Mouse (Mus musculus) neural tube, embryonic 13.5 days (tissue): ENCODE measurements around the gene Ccne1. TPM values are rescaled to one million over a fixed set of nuclear protein-coding genes. Genes with fewer than 3 reads are reported as not detected.

Source experiments
- ATAC-seq: fragments of 200-750 bp; cut with Nextera tagmentation; 2 replicates; pipeline ENCODE4 v1.8.0; 2017; ENCODE audit warnings: low read depth, mild to moderate bottlenecking, moderate TSS enrichment, moderate library complexity
- H3K27ac ChIP-seq: fragments of 300-500 bp; sonication (generic); replicated peaks from 2 replicates; pipeline ENCODE4 v1.5.1; 2015; ENCODE audit warnings: moderate library complexity, mild to moderate bottlenecking, inconsistent platforms
- H3K27me3 ChIP-seq: fragments of 300-500 bp; sonication (generic); 2 replicates; pipeline ENCODE4 v1.6.1; 2015; ENCODE audit warnings: mild to moderate bottlenecking, inconsistent platforms
- H3K36me3 ChIP-seq: fragments of 300-500 bp; sonication (generic); 2 replicates; pipeline ENCODE4 v1.6.1; 2015; ENCODE audit warnings: mild to moderate bottlenecking, inconsistent platforms
- H3K4me1 ChIP-seq: fragments of 300-500 bp; sonication (generic); replicated peaks from 2 replicates; pipeline ENCODE4 v1.6.1; 2015; ENCODE audit warnings: inconsistent platforms
- H3K4me2 ChIP-seq: fragments of 300-500 bp; sonication (generic); 2 replicates; pipeline ENCODE4 v1.6.1; 2015; ENCODE audit warnings: inconsistent platforms, mild to moderate bottlenecking, moderate library complexity
- H3K4me3 ChIP-seq: fragments of 300-500 bp; sonication (generic); 2 replicates; pipeline ENCODE4 v1.5.1; 2015; ENCODE audit warnings: mild to moderate bottlenecking, inconsistent platforms
- H3K9ac ChIP-seq: fragments of 300-500 bp; sonication (generic); 2 replicates; pipeline ENCODE4 v1.6.1; 2015; ENCODE audit warnings: moderate library complexity, mild to moderate bottlenecking, inconsistent platforms
- H3K9me3 ChIP-seq: fragments of 300-500 bp; sonication (generic); 2 replicates; pipeline ENCODE4 v1.6.1; 2016; ENCODE audit warnings: inconsistent platforms
- WGBS: fragments of 180-500 bp; shearing (Covaris S2); methylation state at CpG from one replicate; pipeline ENCODE4 v1.1.7; 2015; 5-methylcytosine and 5-hydroxymethylcytosine counted together
- polyA plus RNA-seq: library from polyadenylated mRNA; unstranded; fragments of >200 nt; fragmentation: Nextera tagmentation; extraction: Ambion mirVana; gene quantifications from 2 replicates; pipeline ENCODE4 v1.2.1, GENCODE M21; 2015

Ccne1 gene
- polyA plus RNA-seq, 1 experiment from 2014 or later: 18.2 TPM

- no peak overlapping the region for H3K27ac ChIP-seq
- WGBS: 83% methylated on average over 7 of the region's 7 CpGs
Observed at GRCm38 (mm10) chr7:38089930-38090675, 17.2 kb downstream of the Ccne1 start.

GRCm38 (mm10) chr7:38088456-38088855 is 18.9 kb downstream of the Ccne1 start:
- H3K36me3 ChIP-seq: no peaks in the 10 kb centered on the region
- ATAC-seq: no peak
- H3K9me3 ChIP-seq: no peaks in the 10 kb centered on the region
- no peak overlapping the region for H3K27ac ChIP-seq
- no peak overlapping the region for H3K9ac ChIP-seq
- H3K27me3 ChIP-seq: peaks cover 24% of the 10 kb centered on the region
- no peak overlapping the region for H3K4me3 ChIP-seq
- H3K4me2 ChIP-seq: no peak overlapping the region
- peaks cover 20% of the 10 kb centered on the region for H3K4me1 ChIP-seq
- 76% methylated on average over 2 of the region's 2 CpGs for WGBS

More at GRCm38 (mm10) chr7:38089930-38090675, 17.2 kb downstream of the Ccne1 start:
- no peak for ATAC-seq
- Histone ChIP-seq H3K4me3 (no peak overlapping the region), H3K9ac (no peak overlapping the region), H3K4me1 (peaks cover 14% of the 10 kb centered on the region), H3K27me3 (peaks cover 24% of the 10 kb centered on the region), H3K36me3 (no peaks in the 10 kb centered on the region), H3K9me3 (no peaks in the 10 kb centered on the region), H3K4me2 (no peak overlapping the region)

GRCm38 (mm10) chr7:38087856-38088255 is 19.5 kb downstream of the Ccne1 start:
- Histone ChIP-seq H3K36me3 (no peaks in the 10 kb centered on the region), H3K9me3 (no peaks in the 10 kb centered on the region), H3K27me3 (peaks cover 24% of the 10 kb centered on the region), H3K4me1 (peaks cover 20% of the 10 kb centered on the region), H3K4me3 (no peak overlapping the region), H3K27ac (no peak overlapping the region), H3K4me2 (no peak overlapping the region), H3K9ac (no peak overlapping the region)
- ATAC-seq: no peak
- 81% methylated on average over 8 of the region's 8 CpGs for WGBS

- no peak overlapping the region for H3K4me2 ChIP-seq
Observed at GRCm38 (mm10) chr7:38086401-38086800, 20.9 kb downstream of the Ccne1 start.

GRCm38 (mm10) chr7:38085573-38086211 is 21.6 kb downstream of the Ccne1 start:
- peaks cover 24% of the 10 kb centered on the region for H3K27me3 ChIP-seq
- H3K4me3 ChIP-seq: peak overlapping the region; percentile 39
- peaks cover 20% of the 10 kb centered on the region for H3K4me1 ChIP-seq
- H3K4me2 ChIP-seq: peak overlapping the region; percentile 75
- 2% methylated on average over 35 of the region's 35 CpGs for WGBS
- H3K36me3 ChIP-seq: no peaks in the 10 kb centered on the region
- peak; percentile 34 for ATAC-seq
- H3K9me3 ChIP-seq: no peaks in the 10 kb centered on the region
- H3K27ac ChIP-seq: no peak overlapping the region
- H3K9ac ChIP-seq: peak overlapping the region; percentile 38; the same call in 1 of the 2 replicates

More at GRCm38 (mm10) chr7:38086401-38086800, 20.9 kb downstream of the Ccne1 start:
- Histone ChIP-seq H3K4me3 (no peak overlapping the region), H3K36me3 (no peaks in the 10 kb centered on the region), H3K9ac (no peak overlapping the region), H3K27ac (no peak overlapping the region), H3K9me3 (no peaks in the 10 kb centered on the region), H3K27me3 (peaks cover 24% of the 10 kb centered on the region), H3K4me1 (peaks cover 20% of the 10 kb centered on the region)
- ATAC-seq: no peak
- 40% methylated on average over 8 of the region's 8 CpGs for WGBS

GRCm38 (mm10) chr7:38084778-38085572 is 22.4 kb downstream of the Ccne1 start:
- peaks cover 24% of the 10 kb centered on the region for H3K27me3 ChIP-seq
- peak; percentile 98 for ATAC-seq
- no peaks in the 10 kb centered on the region for H3K36me3 ChIP-seq
- WGBS: under 1% methylated on average over 60 of the region's 65 CpGs
- H3K9me3 ChIP-seq: no peaks in the 10 kb centered on the region
- peak overlapping the region; percentile 75 for H3K4me2 ChIP-seq
- peak overlapping the region; percentile 39 for H3K4me3 ChIP-seq
- peaks cover 20% of the 10 kb centered on the region for H3K4me1 ChIP-seq
- 0 out of 2 replicates have a peak overlapping the region, but pooled peaks have one; percentile 19 for H3K27ac ChIP-seq
- H3K9ac ChIP-seq: peak overlapping the region; percentile 65

- Histone ChIP-seq H3K36me3 (no peaks in the 10 kb centered on the region), H3K9ac (no peak overlapping the region), H3K4me3 (no peak overlapping the region), H3K27ac (no peak overlapping the region), H3K4me1 (peaks cover 20% of the 10 kb centered on the region), H3K4me2 (no peak overlapping the region), H3K9me3 (no peaks in the 10 kb centered on the region), H3K27me3 (peaks cover 22% of the 10 kb centered on the region)
- no peak for ATAC-seq
Observed at GRCm38 (mm10) chr7:38082971-38083370, 24.4 kb downstream of the Ccne1 start.

GRCm38 (mm10) chr7:38077189-38077588 is 30.1 kb downstream of the Ccne1 start:
- H3K36me3 ChIP-seq: no peaks in the 10 kb centered on the region
- H3K27me3 ChIP-seq: peaks cover 4% of the 10 kb centered on the region; the same call in 1 of the 2 replicates
- WGBS: 58% methylated on average over 7 of the region's 7 CpGs
- no peaks in the 10 kb centered on the region for H3K9me3 ChIP-seq
- H3K4me1 ChIP-seq: peaks cover 15% of the 10 kb centered on the region
- no peak overlapping the region for H3K4me2 ChIP-seq
- no peak for ATAC-seq
- no peak overlapping the region for H3K27ac ChIP-seq
- H3K9ac ChIP-seq: no peak overlapping the region
- H3K4me3 ChIP-seq: no peak overlapping the region

GRCm38 (mm10) chr7:38075487-38075886 is 31.8 kb downstream of the Ccne1 start:
- Histone ChIP-seq H3K4me3 (no peak overlapping the region), H3K9ac (no peak overlapping the region), H3K9me3 (no peaks in the 10 kb centered on the region), H3K27ac (no peak overlapping the region), H3K4me2 (no peak overlapping the region), H3K27me3 (peaks cover 6% of the 10 kb centered on the region; the same call in 1 of the 2 replicates), H3K4me1 (peaks cover 15% of the 10 kb centered on the region), H3K36me3 (no peaks in the 10 kb centered on the region)
- 69% methylated on average over 6 of the region's 6 CpGs for WGBS
- ATAC-seq: no peak

- H3K27ac ChIP-seq: no peak overlapping the region
- 41% methylated on average over 10 of the region's 10 CpGs for WGBS
- no peaks in the 10 kb centered on the region for H3K36me3 ChIP-seq
- peak overlapping the region; percentile 9; the same call in 1 of the 2 replicates for H3K4me3 ChIP-seq
- peaks cover 15% of the 10 kb centered on the region for H3K4me1 ChIP-seq
- H3K9me3 ChIP-seq: no peaks in the 10 kb centered on the region
- H3K9ac ChIP-seq: peak overlapping the region; percentile 57
- H3K27me3 ChIP-seq: peaks cover 6% of the 10 kb centered on the region; the same call in 1 of the 2 replicates
- H3K4me2 ChIP-seq: peak overlapping the region; percentile 47
- no peak; the same call in 1 of the 2 replicates for ATAC-seq
Observed at GRCm38 (mm10) chr7:38074920-38075319, 32.4 kb downstream of the Ccne1 start.

- H3K36me3 ChIP-seq: no peaks in the 10 kb centered on the region
- no peaks in the 10 kb centered on the region for H3K9me3 ChIP-seq
- peak overlapping the region; percentile 47 for H3K4me2 ChIP-seq
- peak overlapping the region; percentile 57 for H3K9ac ChIP-seq
- ATAC-seq: peak; percentile 32
- H3K27me3 ChIP-seq: peaks cover 6% of the 10 kb centered on the region; the same call in 1 of the 2 replicates
- peaks cover 15% of the 10 kb centered on the region for H3K4me1 ChIP-seq
- 1% methylated on average over 14 of the region's 14 CpGs for WGBS
- H3K27ac ChIP-seq: no peak overlapping the region
- H3K4me3 ChIP-seq: peak overlapping the region; percentile 9; the same call in 1 of the 2 replicates
Observed at GRCm38 (mm10) chr7:38074514-38074913, 32.8 kb downstream of the Ccne1 start.
